Mouse (Mus musculus): ENCODE results near the gene Krt15. TPM values are rescaled to one million over a fixed set of nuclear protein-coding genes. Genes with fewer than 3 reads are reported as not detected.

Krt15 gene
- polyA plus RNA-seq, 1 experiment from 2014 or later, result 236 TPM

Other genes starting within 250 kb of the Krt15 start
- gene Krtap31-1, start 228.0 kb downstream of the Krt15 start, polyA plus RNA-seq (2014; fragmentation: Nextera tagmentation; extraction: Ambion mirVana), result not detected in 2 replicates
- gene Gm11565, start 221.2 kb downstream of the Krt15 start, polyA plus RNA-seq (2014; fragmentation: Nextera tagmentation; extraction: Ambion mirVana), result not detected in 2 replicates
- gene Krtap31-2, start 199.6 kb downstream of the Krt15 start, polyA plus RNA-seq (2014; fragmentation: Nextera tagmentation; extraction: Ambion mirVana), result not detected in 2 replicates
- gene Krtap9-5, start 187.5 kb downstream of the Krt15 start, polyA plus RNA-seq (2014; fragmentation: Nextera tagmentation; extraction: Ambion mirVana), result not detected in 2 replicates
- not detected in 2 replicates for gene Krtap29-1, start 156.9 kb downstream of the Krt15 start, polyA plus RNA-seq (2014; fragmentation: Nextera tagmentation; extraction: Ambion mirVana)
- 0.26 TPM in 1 of 2 replicates, not detected in the other for gene Krtap16-1, start 149.3 kb downstream of the Krt15 start, polyA plus RNA-seq (2014; fragmentation: Nextera tagmentation; extraction: Ambion mirVana)
- gene Krtap17-1, start 141.9 kb downstream of the Krt15 start, polyA plus RNA-seq (2014; fragmentation: Nextera tagmentation; extraction: Ambion mirVana), result 0.38 and 0.63 TPM in 2 replicates
- 0.20 and 0.54 TPM in 2 replicates for gene Krt33a, start 119.7 kb downstream of the Krt15 start, polyA plus RNA-seq (2014; fragmentation: Nextera tagmentation; extraction: Ambion mirVana)
- gene Krt33b, start 106.1 kb downstream of the Krt15 start, polyA plus RNA-seq (2014; fragmentation: Nextera tagmentation; extraction: Ambion mirVana), result 0.96 and 1.3 TPM in 2 replicates
- 0.40 TPM in 1 of 2 replicates, not detected in the other for gene Krt34, start 94.4 kb downstream of the Krt15 start, polyA plus RNA-seq (2014; fragmentation: Nextera tagmentation; extraction: Ambion mirVana)
- 0.30 and 1.3 TPM in 2 replicates for gene Krt31, start 85.4 kb downstream of the Krt15 start, polyA plus RNA-seq (2014; fragmentation: Nextera tagmentation; extraction: Ambion mirVana)
- 0.79 and 1.4 TPM in 2 replicates for gene Krt32, start 47.7 kb downstream of the Krt15 start, polyA plus RNA-seq (2014; fragmentation: Nextera tagmentation; extraction: Ambion mirVana)
- 1.5 and 2.9 TPM in 2 replicates for gene Krt35, start 39.7 kb downstream of the Krt15 start, polyA plus RNA-seq (2014; fragmentation: Nextera tagmentation; extraction: Ambion mirVana)
- 0.28 and 0.29 TPM in 2 replicates for gene Krt36, start 30.3 kb downstream of the Krt15 start, polyA plus RNA-seq (2014; fragmentation: Nextera tagmentation; extraction: Ambion mirVana)
- gene Krt13, start 14.4 kb downstream of the Krt15 start, polyA plus RNA-seq (2014; fragmentation: Nextera tagmentation; extraction: Ambion mirVana), result 9.6 and 60.5 TPM in 2 replicates
- gene Krt19, start 12.7 kb upstream of the Krt15 start, polyA plus RNA-seq (2014; fragmentation: Nextera tagmentation; extraction: Ambion mirVana), result 82.2 and 120 TPM in 2 replicates
- gene Krt9, start 57.3 kb upstream of the Krt15 start, polyA plus RNA-seq (2014; fragmentation: Nextera tagmentation; extraction: Ambion mirVana), result not detected in 2 replicates
- gene Krt14, start 71.6 kb upstream of the Krt15 start, polyA plus RNA-seq (2014; fragmentation: Nextera tagmentation; extraction: Ambion mirVana), result 365 and 385 TPM in 2 replicates
- 1.2 and 1.8 TPM in 2 replicates for gene Krt16, start 113.0 kb upstream of the Krt15 start, polyA plus RNA-seq (2014; fragmentation: Nextera tagmentation; extraction: Ambion mirVana)
- 129 and 152 TPM in 2 replicates for gene Krt17, start 125.1 kb upstream of the Krt15 start, polyA plus RNA-seq (2014; fragmentation: Nextera tagmentation; extraction: Ambion mirVana)
- 0.22 TPM in 1 of 2 replicates, not detected in the other for gene Krt42, start 133.9 kb upstream of the Krt15 start, polyA plus RNA-seq (2014; fragmentation: Nextera tagmentation; extraction: Ambion mirVana)
- gene Eif1, start 184.0 kb upstream of the Krt15 start, polyA plus RNA-seq (2014; fragmentation: Nextera tagmentation; extraction: Ambion mirVana), result 1,802 and 1,879 TPM in 2 replicates
- gene Gast, start 198.5 kb upstream of the Krt15 start, polyA plus RNA-seq (2014; fragmentation: Nextera tagmentation; extraction: Ambion mirVana), result 1.0 and 1.1 TPM in 2 replicates
- 3.2 and 4.4 TPM in 2 replicates for gene Hap1, start 220.2 kb upstream of the Krt15 start, polyA plus RNA-seq (2014; fragmentation: Nextera tagmentation; extraction: Ambion mirVana)